Mouse (Mus musculus) heart, embryonic 11.5 days (tissue): ENCODE data around the gene Rpl23a. TPM values are rescaled to one million over a fixed set of nuclear protein-coding genes. Genes with fewer than 3 reads are reported as not detected.

ENCODE experiments used
- ATAC-seq: fragments of 200-750 bp; cut with Nextera tagmentation; replicated peaks from 2 replicates; pipeline ENCODE4 v1.8.0; 2017; ENCODE audit warnings: moderate library complexity; ENCODE audit not compliant: insufficient number of reproducible peaks, low FRiP score, low TSS enrichment
- H3K27ac ChIP-seq: fragments of 300-500 bp; sonication (generic); 2 replicates; pipeline ENCODE4 v1.5.1; 2014; ENCODE audit warnings: mild to moderate bottlenecking, low read depth, low read length
- H3K27me3 ChIP-seq: fragments of 300-500 bp; sonication (generic); 2 replicates; pipeline ENCODE4 v1.6.1; 2014; ENCODE audit warnings: mild to moderate bottlenecking, low read length, mixed read lengths; ENCODE audit not compliant: control insufficient read depth, insufficient read depth
- H3K36me3 ChIP-seq: fragments of 300-500 bp; sonication (generic); 2 replicates; pipeline ENCODE4 v1.6.1; 2014; ENCODE audit warnings: mild to moderate bottlenecking, low read length, moderate library complexity, mixed read lengths; ENCODE audit not compliant: control insufficient read depth, insufficient read depth
- H3K4me1 ChIP-seq: fragments of 300-500 bp; sonication (generic); 2 replicates; pipeline ENCODE4 v1.6.1; 2014; ENCODE audit warnings: low read length; ENCODE audit not compliant: control insufficient read depth, insufficient read depth
- H3K4me2 ChIP-seq: fragments of 300-500 bp; sonication (generic); 2 replicates; pipeline ENCODE4 v1.6.1; 2014; ENCODE audit warnings: mild to moderate bottlenecking, moderate library complexity
- H3K4me3 ChIP-seq: fragments of 300-500 bp; sonication (generic); 2 replicates; pipeline ENCODE4 v1.5.1; 2014; ENCODE audit warnings: low read depth, low read length
- H3K9ac ChIP-seq: fragments of 300-500 bp; sonication (generic); 2 replicates; pipeline ENCODE4 v1.6.1; 2014; ENCODE audit warnings: mild to moderate bottlenecking, low read depth, low read length, moderate library complexity
- H3K9me3 ChIP-seq: fragments of 300-500 bp; sonication (generic); replicated peaks from 2 replicates; pipeline ENCODE4 v1.6.1; 2016; ENCODE audit warnings: low read length; ENCODE audit not compliant: control insufficient read depth
- whole genome bisulfite sequencing: fragments of 180-500 bp; shearing (Covaris S2); extraction: QIAGEN DNeasy Blood & Tissue Kit; methylation state at CpG from one replicate; pipeline ENCODE4 v1.1.7; 2014; ENCODE audit not compliant: insufficient replicate concordance; 5-methylcytosine and 5-hydroxymethylcytosine counted together
- polyA plus RNA-seq: library from polyadenylated mRNA; unstranded; fragments of >200 nt; fragmentation: Nextera tagmentation; extraction: Ambion mirVana; gene quantifications from 2 replicates; pipeline ENCODE4 v1.2.1, GENCODE M21; 2014

Rpl23a gene
- polyA plus RNA-seq: 1,064 and 1,178 TPM in 2 replicates

- Histone ChIP-seq H3K27me3 (no peaks in the 10 kb centered on the region), H3K27ac (peak within 1 kb of the TSS; percentile 79), H3K4me1 (peaks cover 33% of the 10 kb centered on the region), H3K4me3 (peak within 1 kb of the TSS; percentile 78), H3K36me3 (peaks cover 22% of the 10 kb centered on the region), H3K9me3 (no peaks in the 10 kb centered on the region), H3K4me2 (peak within 1 kb of the TSS; percentile 81), H3K9ac (peak within 1 kb of the TSS; percentile 85)
- ATAC-seq: peak; percentile 79
- under 1% methylated on average over 38 of the region's 38 CpGs for WGBS
Observed at GRCm38 (mm10) chr11:78182961-78183844, at the start of gene Rpl23a. Gene Rpl23a (minus strand): TSS chr11:78183584.

GRCm38 (mm10) chr11:78231518-78231917 lies 48.1 kb upstream of the Rpl23a start:
- H3K4me1 ChIP-seq: no peaks in the 10 kb centered on the region
- no peak for ATAC-seq
- H3K9me3 ChIP-seq: no peaks in the 10 kb centered on the region
- peaks cover 64% of the 10 kb centered on the region for H3K36me3 ChIP-seq
- no peak overlapping the region for H3K9ac ChIP-seq
- no peak overlapping the region for H3K27ac ChIP-seq
- H3K4me3 ChIP-seq: no peak overlapping the region
- 89% methylated on average over 6 of the region's 6 CpGs for WGBS
- H3K4me2 ChIP-seq: no peak overlapping the region
- H3K27me3 ChIP-seq: no peaks in the 10 kb centered on the region

- Histone ChIP-seq H3K9ac (no peak overlapping the region), H3K27me3 (no peaks in the 10 kb centered on the region), H3K4me1 (no peaks in the 10 kb centered on the region), H3K4me3 (no peak overlapping the region), H3K4me2 (no peak overlapping the region), H3K27ac (no peak overlapping the region), H3K36me3 (peaks cover 72% of the 10 kb centered on the region), H3K9me3 (no peaks in the 10 kb centered on the region)
- no peak for ATAC-seq
- WGBS: 83% methylated on average over 4 of the region's 4 CpGs
Observed at GRCm38 (mm10) chr11:78223586-78223985, 40.2 kb upstream of the Rpl23a start.

- no peak overlapping the region for H3K4me2 ChIP-seq
- no peak overlapping the region for H3K4me3 ChIP-seq
- no peak overlapping the region for H3K27ac ChIP-seq
- no peak overlapping the region for H3K9ac ChIP-seq
- no peaks in the 10 kb centered on the region for H3K27me3 ChIP-seq
- H3K9me3 ChIP-seq: no peaks in the 10 kb centered on the region
- WGBS: 85% methylated on average over 11 of the region's 11 CpGs
- ATAC-seq: no peak
- H3K4me1 ChIP-seq: no peaks in the 10 kb centered on the region
- H3K36me3 ChIP-seq: peaks cover 60% of the 10 kb centered on the region
Observed at GRCm38 (mm10) chr11:78215709-78216317, 32.4 kb upstream of the Rpl23a start.

GRCm38 (mm10) chr11:78213086-78213817 lies 29.9 kb upstream of the Rpl23a start:
- WGBS: 94% methylated on average over 14 of the region's 14 CpGs
- Histone ChIP-seq H3K4me1 (no peaks in the 10 kb centered on the region), H3K4me3 (no peak overlapping the region), H3K4me2 (no peak overlapping the region), H3K27ac (no peak overlapping the region), H3K9me3 (no peaks in the 10 kb centered on the region), H3K9ac (no peak overlapping the region), H3K36me3 (peaks cover 60% of the 10 kb centered on the region), H3K27me3 (no peaks in the 10 kb centered on the region)
- ATAC-seq: no peak

- Histone ChIP-seq H3K9me3 (no peaks in the 10 kb centered on the region), H3K9ac (no peak overlapping the region), H3K4me3 (no peak overlapping the region), H3K27ac (no peak overlapping the region), H3K36me3 (peaks cover 64% of the 10 kb centered on the region), H3K27me3 (no peaks in the 10 kb centered on the region), H3K4me1 (no peaks in the 10 kb centered on the region), H3K4me2 (no peak overlapping the region)
- 94% methylated on average over 5 of the region's 5 CpGs for WGBS
- ATAC-seq: no peak
Observed at GRCm38 (mm10) chr11:78211513-78211912, 28.1 kb upstream of the Rpl23a start.

- H3K27ac ChIP-seq: no peak overlapping the region
- H3K9me3 ChIP-seq: no peaks in the 10 kb centered on the region
- H3K36me3 ChIP-seq: peaks cover 62% of the 10 kb centered on the region
- no peaks in the 10 kb centered on the region for H3K27me3 ChIP-seq
- no peak overlapping the region for H3K4me2 ChIP-seq
- no peak overlapping the region for H3K4me3 ChIP-seq
- ATAC-seq: no peak
- no peaks in the 10 kb centered on the region for H3K4me1 ChIP-seq
- H3K9ac ChIP-seq: no peak overlapping the region
- WGBS: 67% methylated on average over 7 of the region's 7 CpGs
Observed at GRCm38 (mm10) chr11:78210615-78211014, 27.2 kb upstream of the Rpl23a start.

- no peak for ATAC-seq
Observed at GRCm38 (mm10) chr11:78209886-78210285, 26.5 kb upstream of the Rpl23a start.

More at GRCm38 (mm10) chr11:78209886-78210285, 26.5 kb upstream of the Rpl23a start:
- Histone ChIP-seq H3K27ac (no peak overlapping the region), H3K9ac (no peak overlapping the region), H3K27me3 (no peaks in the 10 kb centered on the region), H3K4me2 (no peak overlapping the region), H3K36me3 (peaks cover 63% of the 10 kb centered on the region), H3K4me3 (no peak overlapping the region), H3K9me3 (no peaks in the 10 kb centered on the region), H3K4me1 (no peaks in the 10 kb centered on the region)
- 87% methylated on average over 6 of the region's 6 CpGs for WGBS
